Mouse (Mus musculus): ENCODE results near the gene Ggact.

GRCm38 (mm10) chr14:122887702-122888479 lies 25.7 kb downstream of the Ggact start:
- TF ChIP-seq POLR2A (IDR thresholded peaks at IDR 0.05; ENCODE audit: borderline replicate concordance, low read depth, low read length) (no peak), CTCF (IDR thresholded peaks at IDR 0.05; ENCODE audit: low read depth, low read length) (no peak)
